Mouse (Mus musculus) heart, adult 8-10 months (tissue): Measurements from ENCODE around the gene Eci3. TPM values are rescaled to one million over a fixed set of nuclear protein-coding genes. Genes with fewer than 3 reads are reported as not detected.

ENCODE experiments used
- DNase-seq: peaks from one replicate; pipeline ENCODE4 v3.0.0; 2022; ENCODE audit warnings: low spot score
- total RNA-seq, 4 experiments: library from RNA; stranded (reverse); gene quantifications; 2 replicates each; pipeline ENCODE4 v1.2.4; 2022

The Eci3 gene
- total RNA-seq, 4 experiments from 2014 or later = 2.0 to 2.4 (median 2.3) TPM

DNA sequence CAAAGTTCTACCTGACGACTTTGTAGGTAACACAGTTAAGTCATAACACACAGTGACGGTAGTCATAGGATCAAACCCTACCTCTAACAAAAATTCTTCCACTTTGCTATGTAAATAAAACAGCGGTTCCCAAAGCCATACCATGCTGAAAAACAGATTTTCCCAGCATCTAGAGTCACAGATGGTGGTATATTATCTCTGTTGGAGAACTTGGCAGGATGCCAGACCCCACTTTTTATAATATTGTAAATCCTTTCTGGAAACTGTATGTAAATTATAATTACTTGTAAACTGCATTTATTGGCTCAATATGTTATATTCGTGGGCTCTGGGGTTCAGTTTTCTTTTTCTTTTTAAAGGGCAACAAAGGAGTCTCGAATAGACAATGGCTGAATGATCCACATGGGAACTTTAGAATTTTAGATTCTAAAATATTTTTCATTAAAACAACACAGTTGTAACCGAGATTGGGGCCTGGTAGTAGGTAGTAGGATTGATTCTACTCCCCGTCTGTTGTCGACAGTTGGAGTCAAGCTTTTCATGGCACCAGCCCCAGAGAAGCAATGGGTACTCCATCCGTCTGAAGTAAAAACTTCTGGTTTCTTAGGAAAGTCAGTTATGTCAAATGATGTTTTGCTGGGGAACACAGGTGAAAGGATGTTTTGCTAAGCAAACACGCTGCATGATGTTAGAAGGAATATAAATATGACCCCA is 28.5 kb downstream of the Eci3 start:
- DNase-seq = no peak

DNA sequence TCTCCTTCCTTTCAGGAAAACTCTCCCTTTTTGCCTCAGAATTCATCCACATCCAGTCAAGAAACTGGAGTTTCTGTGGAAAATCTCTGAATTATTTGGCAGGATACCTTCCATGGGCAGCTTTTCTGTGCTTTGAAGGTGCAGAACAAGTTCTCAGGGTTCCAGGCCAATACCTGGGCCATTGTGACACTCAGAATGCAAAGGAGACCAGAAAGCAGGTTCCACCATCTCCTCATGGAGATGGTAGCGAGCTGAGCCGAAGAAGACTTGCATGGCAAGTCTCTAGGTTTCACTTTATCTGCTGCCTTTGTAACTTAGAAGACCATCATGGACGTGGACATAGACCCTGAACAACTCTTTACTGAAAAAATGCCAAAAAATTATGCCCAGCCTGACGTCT is 39.4 kb downstream of the Eci3 start, which contains the start of the genes Fam217a and 4933417A18Rik:
Gene Fam217a, minus strand, starts transcription at position 101 of the 400 bp plus-strand sequence.
Gene 4933417A18Rik, plus strand, starts transcription at position 200 of the 400 bp plus-strand sequence.
- DNase-seq = no peak

DNA sequence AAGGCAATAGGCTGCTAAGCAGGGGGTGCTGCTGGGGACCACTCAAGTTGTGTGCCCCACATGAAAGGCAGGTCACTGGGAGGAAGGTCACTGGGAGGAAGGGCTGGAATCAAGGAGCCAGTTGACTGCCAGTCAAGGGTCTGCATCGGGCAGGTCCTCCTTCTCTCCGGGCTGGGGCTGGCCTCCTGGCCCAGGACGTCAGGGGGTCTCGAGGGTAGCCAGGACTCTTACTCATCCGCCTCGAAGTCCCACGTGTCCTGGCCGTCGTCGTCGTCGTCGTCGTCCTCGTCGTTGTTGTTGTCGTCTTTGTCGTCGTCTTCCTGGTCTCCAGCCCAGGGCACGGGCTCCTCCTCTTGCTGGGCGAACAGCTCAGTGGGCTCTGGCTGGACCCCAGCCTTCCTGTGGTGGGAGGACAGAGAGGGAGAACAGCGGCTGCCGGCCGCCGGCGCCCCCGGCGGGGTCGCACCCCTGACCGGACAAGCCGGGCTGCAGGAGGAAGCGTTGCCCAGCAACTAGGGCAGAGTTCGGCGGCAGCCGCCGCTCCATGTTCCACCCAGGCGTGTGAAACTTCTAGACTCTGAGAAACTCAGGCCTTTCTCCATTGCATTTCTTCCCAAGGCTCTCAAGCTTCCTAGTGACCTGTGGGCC is 47.0 kb downstream of the Eci3 start:
- DNase-seq = no peak

DNA sequence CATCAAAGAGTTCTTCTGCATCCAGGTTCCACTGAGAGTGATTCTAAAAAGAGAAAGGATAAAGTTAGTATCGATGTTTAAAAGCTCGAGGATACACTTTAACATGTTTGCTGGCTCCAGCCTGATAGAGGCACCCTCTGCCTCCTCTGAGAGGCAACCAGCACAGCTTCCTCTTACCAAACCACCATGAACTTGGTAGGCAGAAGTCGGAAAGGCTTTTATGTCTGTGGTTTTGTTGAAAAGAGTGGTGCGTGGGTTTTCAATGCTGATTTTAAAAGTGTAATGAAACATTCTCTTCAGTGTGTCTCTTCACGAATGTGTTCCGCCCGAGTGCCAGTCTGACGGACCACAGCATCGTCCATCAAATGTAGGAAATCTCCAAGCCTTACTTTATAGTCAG is 49.0 kb downstream of the Eci3 start:
- no peak for DNase-seq

Other genes with a start within 250 kb of the Eci3 start
- not detected for gene Fam50b, start 229.0 kb downstream of the Eci3 start, total RNA-seq
- 10 to 100 TPM; 25.2 to 36.2 (median 30.8) TPM for gene Prpf4b, start 88.5 kb downstream of the Eci3 start, total RNA-seq
- gene Fam217a, start 39.5 kb downstream of the Eci3 start, total RNA-seq = under 1 TPM in 3 of 4 experiments, not detected in 1; 0.19 to 0.57 (median 0.25) TPM
- not detected for gene 4933417A18Rik, start 39.4 kb downstream of the Eci3 start, total RNA-seq
- 100 to 1,000 TPM; 234 to 273 (median 251) TPM for gene Eci2, start 63.3 kb upstream of the Eci3 start, total RNA-seq